Mouse (Mus musculus): ENCODE results near the gene BC048562. TPM values are rescaled to one million over a fixed set of nuclear protein-coding genes. Genes with fewer than 3 reads are reported as not detected.

Gene BC048562
- polyA plus RNA-seq, 1 experiment from 2014 or later, result not detected

Other genes starting within 250 kb of the BC048562 start
- gene Bsn, start 246.1 kb upstream of the BC048562 start, polyA plus RNA-seq (2015; fragmentation: Nextera tagmentation; extraction: Ambion mirVana), result 8.6 and 10.1 TPM in 2 replicates
- gene Dag1, start 172.5 kb upstream of the BC048562 start, polyA plus RNA-seq (2015; fragmentation: Nextera tagmentation; extraction: Ambion mirVana), result 67.9 and 79.5 TPM in 2 replicates
- 149 and 163 TPM in 2 replicates for gene Nicn1, start 146.1 kb upstream of the BC048562 start, polyA plus RNA-seq (2015; fragmentation: Nextera tagmentation; extraction: Ambion mirVana)
- gene Amt, start 139.6 kb upstream of the BC048562 start, polyA plus RNA-seq (2015; fragmentation: Nextera tagmentation; extraction: Ambion mirVana), result 30.2 and 33.6 TPM in 2 replicates
- 273 and 286 TPM in 2 replicates for gene Rhoa, start 130.4 kb upstream of the BC048562 start, polyA plus RNA-seq (2015; fragmentation: Nextera tagmentation; extraction: Ambion mirVana)
- 47.9 and 49.2 TPM in 2 replicates for gene Tcta, start 130.3 kb upstream of the BC048562 start, polyA plus RNA-seq (2015; fragmentation: Nextera tagmentation; extraction: Ambion mirVana)
- gene Gpx1, start 97.6 kb upstream of the BC048562 start, polyA plus RNA-seq (2015; fragmentation: Nextera tagmentation; extraction: Ambion mirVana), result 434 and 456 TPM in 2 replicates
- 126 and 142 TPM in 2 replicates for gene Usp4, start 88.6 kb upstream of the BC048562 start, polyA plus RNA-seq (2015; fragmentation: Nextera tagmentation; extraction: Ambion mirVana)
- 2.3 and 2.5 TPM in 2 replicates for gene 1700102P08Rik, start 43.7 kb upstream of the BC048562 start, polyA plus RNA-seq (2015; fragmentation: Nextera tagmentation; extraction: Ambion mirVana)
- 1.7 and 2.6 TPM in 2 replicates for gene Ccdc36, start 8.0 kb upstream of the BC048562 start, polyA plus RNA-seq (2015; fragmentation: Nextera tagmentation; extraction: Ambion mirVana)
- 65.2 and 69.3 TPM in 2 replicates for gene Ccdc71, start 24.0 kb downstream of the BC048562 start, polyA plus RNA-seq (2015; fragmentation: Nextera tagmentation; extraction: Ambion mirVana)
- 72.6 and 81.0 TPM in 2 replicates for gene Klhdc8b, start 25.1 kb downstream of the BC048562 start, polyA plus RNA-seq (2015; fragmentation: Nextera tagmentation; extraction: Ambion mirVana)
- 18.6 and 19.3 TPM in 2 replicates for gene Lamb2, start 43.3 kb downstream of the BC048562 start, polyA plus RNA-seq (2015; fragmentation: Nextera tagmentation; extraction: Ambion mirVana)
- gene Usp19, start 54.1 kb downstream of the BC048562 start, polyA plus RNA-seq (2015; fragmentation: Nextera tagmentation; extraction: Ambion mirVana), result 68.6 and 71.5 TPM in 2 replicates
- gene Qars, start 71.2 kb downstream of the BC048562 start, polyA plus RNA-seq (2015; fragmentation: Nextera tagmentation; extraction: Ambion mirVana), result 56.6 and 68.2 TPM in 2 replicates
- 119 and 132 TPM in 2 replicates for gene Qrich1, start 80.3 kb downstream of the BC048562 start, polyA plus RNA-seq (2015; fragmentation: Nextera tagmentation; extraction: Ambion mirVana)
- gene Impdh2, start 123.8 kb downstream of the BC048562 start, polyA plus RNA-seq (2015; fragmentation: Nextera tagmentation; extraction: Ambion mirVana), result 92.7 and 93.9 TPM in 2 replicates
- gene Ndufaf3, start 131.0 kb downstream of the BC048562 start, polyA plus RNA-seq (2015; fragmentation: Nextera tagmentation; extraction: Ambion mirVana), result 77.2 and 79.4 TPM in 2 replicates
- 350 and 361 TPM in 2 replicates for gene Dalrd3, start 133.4 kb downstream of the BC048562 start, polyA plus RNA-seq (2015; fragmentation: Nextera tagmentation; extraction: Ambion mirVana)
- 420 and 427 TPM in 2 replicates for gene Wdr6, start 142.3 kb downstream of the BC048562 start, polyA plus RNA-seq (2015; fragmentation: Nextera tagmentation; extraction: Ambion mirVana)
- gene P4htm, start 161.2 kb downstream of the BC048562 start, polyA plus RNA-seq (2015; fragmentation: Nextera tagmentation; extraction: Ambion mirVana), result 39.2 and 43.1 TPM in 2 replicates
- 48.8 and 50.4 TPM in 2 replicates for gene Arih2, start 212.9 kb downstream of the BC048562 start, polyA plus RNA-seq (2015; fragmentation: Nextera tagmentation; extraction: Ambion mirVana)
- gene Slc25a20, start 225.6 kb downstream of the BC048562 start, polyA plus RNA-seq (2015; fragmentation: Nextera tagmentation; extraction: Ambion mirVana), result 44.9 and 45.2 TPM in 2 replicates